Mouse (Mus musculus): ENCODE data around the gene Focad.

GRCm38 (mm10) chr4:88337365-88337764 lies 242.9 kb downstream of the Focad start:
- TF ChIP-seq CTCF (IDR thresholded peaks at IDR 0.05; ENCODE audit: low read depth) (no peak), EP300 (IDR thresholded peaks at IDR 0.05; ENCODE audit: low read depth) (no peak)
